Mouse (Mus musculus) brain, embryonic 14.5 days (tissue): ENCODE data around the gene 1700014D04Rik. TPM values are rescaled to one million over a fixed set of nuclear protein-coding genes. Genes with fewer than 3 reads are reported as not detected.

Experiments used
- DNase-seq: peaks from one replicate; pipeline ENCODE4 v3.0.0-alpha.2; 2011; ENCODE audit warnings: low read depth
- CTCF ChIP-seq: fragments of 200-500 bp; IDR thresholded peaks from 2 replicates; pipeline ENCODE4 v1.5.1; 2012; ENCODE audit warnings: inconsistent platforms, mild to moderate bottlenecking, moderate library complexity, borderline replicate concordance; ENCODE audit not compliant: insufficient read depth, insufficient read length; ENCODE audit errors: extremely low read depth
- POLR2A ChIP-seq: fragments of 200-500 bp; IDR thresholded peaks from 2 replicates; pipeline ENCODE4 v1.6.1; 2012; ENCODE audit warnings: mild to moderate bottlenecking, inconsistent platforms, borderline replicate concordance; ENCODE audit not compliant: poor library complexity, insufficient read depth, insufficient read length, severe bottlenecking; ENCODE audit errors: extremely low read depth
- polyA plus RNA-seq: library from polyadenylated mRNA; depleted of rRNA; stranded (reverse); fragments of >200 nt; gene quantifications from 2 replicates; pipeline ENCODE4 v1.2.3, GENCODE M21; 2012; rRNA removed

The 1700014D04Rik gene
- polyA plus RNA-seq, 1 experiment: 0.18 TPM

GRCm38 (mm10) chr13:59699131-59699530 lies 47.4 kb downstream of the 1700014D04Rik start:
- DNase-seq: no peak

DNA sequence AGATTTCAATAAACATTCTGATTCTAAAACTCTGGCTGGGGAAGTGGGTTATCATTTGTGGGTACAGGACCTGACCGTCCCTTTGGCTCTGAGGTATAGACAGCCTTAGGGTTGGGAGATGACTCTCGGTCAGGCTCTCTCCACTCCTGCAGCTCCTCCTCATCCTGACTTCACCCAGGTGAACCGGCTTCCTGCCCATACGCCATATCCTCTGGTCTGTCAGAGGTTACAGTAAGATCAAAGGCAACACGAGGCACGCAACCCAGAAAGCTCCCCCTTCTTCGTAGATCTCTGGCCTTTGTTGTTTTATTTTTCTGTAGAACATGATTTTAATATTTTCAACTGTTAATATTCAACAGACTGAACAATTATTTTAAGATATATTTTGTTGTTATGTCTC lies 50.8 kb downstream of the 1700014D04Rik start:
- no peak for TF ChIP-seq POLR2A
- TF ChIP-seq CTCF: no peak
- no peak for DNase-seq

More at GRCm38 (mm10) chr13:59699131-59699530, 47.4 kb downstream of the 1700014D04Rik start:
- TF ChIP-seq POLR2A: no peak
- no peak for TF ChIP-seq CTCF

- no peak for TF ChIP-seq POLR2A
- TF ChIP-seq CTCF: no peak
- no peak for DNase-seq
These were observed 52.5 kb downstream of the 1700014D04Rik start, which contains the start of gene 4921517D22Rik for GRCm38 (mm10) chr13:59694008-59694407. 4921517D22Rik (minus strand) TSS chr13:59694108.

GRCm38 (mm10) chr13:59691478-59691877 lies 55.1 kb downstream of the 1700014D04Rik start:
- peak; percentile 6 for DNase-seq
- no peak for TF ChIP-seq CTCF
- TF ChIP-seq POLR2A: no peak

Other genes starting within 250 kb of the 1700014D04Rik start
- gene Agtpbp1, start 161.5 kb downstream of the 1700014D04Rik start, polyA plus RNA-seq: 35.8 and 50.1 TPM in 2 replicates
- gene Naa35, start 161.5 kb downstream of the 1700014D04Rik start, polyA plus RNA-seq: 114 and 119 TPM in 2 replicates
- gene Golm1, start 70.9 kb downstream of the 1700014D04Rik start, polyA plus RNA-seq: 25.3 and 25.8 TPM in 2 replicates
- not detected in 2 replicates for gene 4921517D22Rik, start 52.6 kb downstream of the 1700014D04Rik start, polyA plus RNA-seq
- gene Spata31d1a, start 36.4 kb downstream of the 1700014D04Rik start, polyA plus RNA-seq: 0.01 and 0.04 TPM in 2 replicates
- gene Spata31d1b, start 34.5 kb downstream of the 1700014D04Rik start, polyA plus RNA-seq: 0.01 and 0.03 TPM in 2 replicates
- 0.04 TPM in 1 of 2 replicates, not detected in the other for gene Spata31d1d, start 15.0 kb downstream of the 1700014D04Rik start, polyA plus RNA-seq
- gene Isca1, start 23.1 kb upstream of the 1700014D04Rik start, polyA plus RNA-seq: 130 and 135 TPM in 2 replicates
- 0.55 TPM in 1 of 2 replicates, not detected in the other for gene Gm49354, start 35.5 kb upstream of the 1700014D04Rik start, polyA plus RNA-seq
- 33.1 and 40.2 TPM in 2 replicates for gene Tut7, start 76.4 kb upstream of the 1700014D04Rik start, polyA plus RNA-seq